Mouse (Mus musculus): ENCODE measurements around the gene Gm11595. TPM values are rescaled to one million over a fixed set of nuclear protein-coding genes. Genes with fewer than 3 reads are reported as not detected.
"Not testable (repeated sequence)": the region's sequence is repeated elsewhere in the genome, so short reads cannot be mapped to it uniquely, and the experiment has no call there.

Gm11595 gene
- not detected for total RNA-seq (2021)
- long read RNA-seq, experiment 1: 0 reads
- long read RNA-seq, experiment 2: 0 reads

DNA sequence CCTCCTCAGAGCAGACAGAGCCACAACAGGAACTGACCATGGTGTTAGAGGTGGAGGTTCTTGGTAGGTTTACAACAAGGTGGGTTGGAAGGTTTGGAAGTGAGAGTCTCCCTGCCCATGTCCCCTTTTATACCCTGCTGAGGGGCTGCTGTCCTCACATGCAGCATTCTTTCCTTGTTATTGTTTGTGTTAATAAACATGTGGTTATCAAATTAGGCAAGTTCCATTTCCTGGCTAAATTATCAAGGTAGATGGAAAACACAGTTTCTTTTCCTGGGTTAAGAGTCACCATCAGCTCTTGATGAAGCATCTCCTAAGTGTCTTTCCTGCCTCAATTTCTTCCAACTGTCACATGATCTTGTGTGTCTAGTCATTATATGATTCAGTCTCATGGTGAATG is at the start of gene Gm11595:
TSS of gene Gm11595 (minus strand) at position 101 of the 400 bp plus-strand sequence.
- DNase-seq: not testable (repeated sequence)

DNA sequence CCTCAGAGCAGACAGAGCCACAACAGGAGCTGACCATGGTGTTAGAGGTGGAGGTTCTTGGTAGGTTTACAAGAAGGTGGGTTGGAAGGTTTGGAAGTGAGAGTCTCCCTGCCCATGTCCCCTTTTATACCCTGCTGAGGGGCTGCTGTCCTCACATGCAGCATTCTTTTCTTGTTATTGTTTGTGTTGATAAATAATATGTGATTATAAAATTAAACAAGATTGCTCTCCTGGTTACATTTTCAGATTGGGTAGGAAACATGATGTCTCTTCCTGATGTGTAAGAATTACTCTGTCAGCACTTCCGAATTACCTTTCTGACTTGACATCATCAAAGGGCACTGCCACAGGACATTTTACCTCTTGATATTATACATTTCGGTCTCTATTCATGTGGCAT is 42.9 kb upstream of the Gm11595 start, which contains the start of gene Gm11564:
TSS of gene Gm11564 (minus strand) at position 101 of the 400 bp plus-strand sequence.
- not testable (repeated sequence) for DNase-seq

DNA sequence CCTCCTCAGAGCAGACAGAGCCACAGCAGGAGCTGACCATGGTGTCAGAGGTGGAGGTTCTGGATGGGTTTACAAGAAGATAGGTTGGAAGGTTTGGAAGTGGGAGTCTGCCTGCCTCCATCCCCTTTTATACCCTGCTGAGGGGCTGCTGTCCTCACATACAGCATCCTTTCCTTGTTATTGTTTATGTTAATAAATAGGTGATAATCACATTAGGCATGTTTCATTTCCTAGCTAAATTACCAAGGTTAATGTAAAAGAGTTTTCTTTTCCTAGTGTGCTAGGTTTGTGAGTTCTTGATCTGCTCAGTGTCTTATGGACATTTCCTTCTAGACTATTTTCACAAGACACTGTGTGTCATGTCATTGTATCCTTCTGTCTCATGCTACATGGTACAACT is 37.1 kb upstream of the Gm11595 start, which contains the start of gene Krtap4-13:
TSS of gene Krtap4-13 (minus strand) at position 101 of the 400 bp plus-strand sequence.
- not testable (repeated sequence) for DNase-seq

DNA sequence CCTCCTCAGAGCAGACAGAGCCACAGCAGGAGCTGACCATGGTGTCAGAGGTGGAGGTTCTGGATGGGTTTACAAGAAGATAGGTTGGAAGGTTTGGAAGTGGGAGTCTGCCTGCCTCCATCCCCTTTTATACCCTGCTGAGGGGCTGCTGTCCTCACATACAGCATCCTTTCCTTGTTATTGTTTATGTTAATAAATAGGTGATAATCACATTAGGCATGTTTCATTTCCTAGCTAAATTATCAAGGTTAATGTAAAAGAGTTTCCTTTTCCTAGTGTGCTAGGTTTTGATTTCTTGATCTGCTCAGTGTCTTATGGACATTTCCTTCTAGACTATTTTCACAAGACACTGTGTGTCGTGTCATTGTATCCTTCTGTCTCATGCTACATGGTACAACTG is 31.6 kb upstream of the Gm11595 start, which contains the start of gene Gm11554:
TSS of gene Gm11554 (minus strand) at position 101 of the 400 bp plus-strand sequence.
- not testable (repeated sequence) for DNase-seq

DNA sequence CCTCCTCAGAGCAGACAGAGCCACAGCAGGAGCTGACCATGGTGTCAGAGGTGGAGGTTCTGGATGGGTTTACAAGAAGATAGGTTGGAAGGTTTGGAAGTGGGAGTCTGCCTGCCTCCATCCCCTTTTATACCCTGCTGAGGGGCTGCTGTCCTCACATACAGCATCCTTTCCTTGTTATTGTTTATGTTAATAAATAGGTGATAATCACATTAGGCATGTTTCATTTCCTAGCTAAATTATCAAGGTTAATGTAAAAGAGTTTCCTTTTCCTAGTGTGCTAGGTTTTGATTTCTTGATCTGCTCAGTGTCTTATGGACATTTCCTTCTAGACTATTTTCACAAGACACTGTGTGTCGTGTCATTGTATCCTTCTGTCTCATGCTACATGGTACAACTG is 26.1 kb upstream of the Gm11595 start, which contains the start of gene Gm11569:
TSS of gene Gm11569 (minus strand) at position 101 of the 400 bp plus-strand sequence.
- DNase-seq: not testable (repeated sequence)

DNA sequence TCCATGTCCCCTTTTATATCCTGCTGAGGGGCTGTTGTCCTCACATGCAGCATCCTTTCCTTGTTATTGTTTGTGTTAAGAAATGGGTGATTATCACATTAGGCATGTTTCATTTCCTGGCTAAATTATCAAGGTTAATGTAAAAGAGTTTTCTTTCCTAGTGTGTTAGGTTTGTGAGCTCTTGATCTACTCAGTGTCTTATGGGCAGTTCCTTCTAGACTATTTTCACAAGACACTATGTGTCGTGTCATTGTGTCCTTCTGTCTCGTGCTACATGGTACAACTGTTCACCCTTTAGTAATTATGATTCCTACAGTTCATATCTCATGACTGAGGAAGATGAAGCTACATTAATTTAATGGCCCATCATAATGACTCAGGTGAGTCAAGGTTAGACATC is 20.7 kb upstream of the Gm11595 start, which contains the start of gene Gm11596:
TSS of gene Gm11596 (minus strand) at position 101 of the 400 bp plus-strand sequence.
- no peak for DNase-seq

DNA sequence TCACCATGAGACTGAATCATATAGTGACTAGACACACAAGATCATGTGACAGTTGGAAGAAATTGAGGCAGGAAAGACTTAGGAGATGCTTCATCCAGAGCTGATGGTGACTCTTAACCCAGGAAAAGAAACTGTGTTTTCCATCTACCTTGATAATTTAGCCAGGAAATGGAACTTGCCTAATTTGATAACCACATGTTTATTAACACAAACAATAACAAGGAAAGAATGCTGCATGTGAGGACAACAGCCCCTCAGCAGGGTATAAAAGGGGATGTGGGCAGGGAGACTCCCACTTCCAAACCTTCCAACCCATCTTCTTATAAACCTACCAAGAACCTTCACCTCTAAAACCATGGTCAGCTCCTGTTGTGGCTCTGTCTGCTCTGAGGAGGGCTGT is 12.2 kb upstream of the Gm11595 start, which contains the start of gene Krtap4-9:
TSS of gene Krtap4-9 (plus strand) at position 301 of the 400 bp plus-strand sequence.
- not testable (repeated sequence) for DNase-seq

DNA sequence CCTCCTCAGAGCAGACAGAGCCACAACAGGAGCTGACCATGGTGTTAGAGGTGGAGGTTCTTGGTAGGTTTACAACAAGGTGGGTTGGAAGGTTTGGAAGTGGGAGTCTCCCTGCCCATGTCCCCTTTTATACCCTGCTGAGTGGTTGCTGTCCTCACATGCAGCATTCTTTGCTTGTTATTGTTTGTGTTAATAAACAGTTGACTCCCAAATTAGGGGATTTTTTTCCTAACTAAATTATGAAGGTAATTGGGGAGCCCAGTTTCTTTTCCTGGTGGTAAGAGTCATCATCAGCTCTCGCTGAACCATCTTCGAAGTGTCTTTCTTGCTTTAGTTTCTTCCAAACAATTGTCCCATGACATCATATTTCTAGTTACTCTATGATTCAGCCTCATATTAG is 7.9 kb upstream of the Gm11595 start, which contains the start of gene Krtap4-8:
TSS of gene Krtap4-8 (minus strand) at position 101 of the 400 bp plus-strand sequence.
- DNase-seq: no peak

DNA sequence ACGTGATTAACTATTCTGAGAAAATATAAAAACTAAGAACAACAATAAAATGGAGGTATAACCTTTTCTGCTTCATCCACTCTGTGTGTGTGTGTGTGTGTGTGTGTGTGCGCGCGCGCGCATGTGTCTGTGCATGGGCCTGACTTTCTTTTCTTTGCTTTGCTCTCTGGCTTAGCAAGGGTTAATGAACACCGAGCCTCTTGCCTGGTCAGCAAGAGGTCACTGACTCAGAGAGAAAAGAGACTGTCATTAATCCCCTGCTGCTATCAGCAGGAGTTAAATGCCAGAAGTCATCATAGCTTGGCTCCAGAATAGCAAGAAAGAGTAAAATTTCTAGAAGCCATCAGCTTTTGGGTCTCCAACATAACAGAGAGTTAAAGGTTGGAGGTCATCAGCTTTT is 5.7 kb upstream of the Gm11595 start:
- no peak for DNase-seq

DNA sequence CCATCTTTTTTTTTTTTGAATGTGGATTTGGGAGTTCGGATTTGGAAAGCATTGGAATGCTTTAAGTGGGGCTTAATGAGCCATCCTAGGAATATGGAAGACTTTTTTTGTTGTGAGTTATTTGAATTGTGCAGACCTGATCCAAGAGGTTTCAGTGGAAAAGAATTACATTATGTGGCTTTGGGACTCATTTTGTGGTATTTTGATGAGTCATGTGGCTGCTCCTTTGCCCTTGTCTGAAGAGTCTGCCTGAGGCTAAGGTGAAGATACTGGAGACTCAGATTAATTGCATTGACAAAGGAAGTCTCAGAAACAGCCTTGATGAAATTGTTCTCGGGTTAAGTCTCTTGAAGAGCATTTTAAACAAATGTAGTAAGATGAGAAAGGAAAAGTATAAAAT is 4.3 kb downstream of the Gm11595 start:
- DNase-seq: no peak

DNA sequence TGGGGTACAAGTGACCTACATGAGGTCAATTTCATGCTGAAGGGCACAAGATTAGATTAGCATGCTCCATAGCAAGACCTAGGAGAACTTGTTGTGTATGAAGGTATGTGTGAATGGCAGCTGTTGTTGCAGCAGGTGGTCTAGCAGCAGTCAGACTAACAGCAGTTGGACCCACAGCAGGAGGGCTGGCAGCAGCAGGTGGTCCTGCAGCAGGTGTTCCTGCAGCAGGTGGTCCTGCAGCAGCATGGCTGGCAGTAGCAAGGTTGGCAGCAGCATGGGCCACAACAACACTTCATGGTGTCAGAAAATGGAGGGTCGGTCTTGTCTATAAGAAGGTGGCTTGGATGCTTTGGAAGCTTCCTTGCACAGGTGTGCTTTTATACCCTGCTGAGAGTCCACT is 13.8 kb downstream of the Gm11595 start:
- DNase-seq: no peak

DNA sequence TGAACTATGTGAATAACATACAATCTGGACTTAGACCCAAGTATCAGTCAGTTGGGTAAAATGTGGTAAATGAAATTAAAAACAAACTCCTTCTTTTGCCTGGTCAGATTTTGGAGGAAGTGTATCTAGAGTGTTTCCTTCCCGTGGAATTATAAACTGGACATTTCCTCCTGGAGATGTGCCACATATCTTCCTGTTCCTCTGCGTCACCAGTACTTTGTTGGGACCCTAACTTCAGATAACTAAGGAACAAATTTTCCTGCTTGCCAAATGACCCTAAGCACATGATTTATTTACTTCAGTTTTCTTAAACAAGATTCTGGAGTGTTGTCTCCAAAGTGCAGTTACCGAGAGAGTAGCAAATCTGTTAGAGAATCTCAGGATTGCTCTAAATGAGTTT is 28.7 kb downstream of the Gm11595 start:
- DNase-seq: no peak

DNA sequence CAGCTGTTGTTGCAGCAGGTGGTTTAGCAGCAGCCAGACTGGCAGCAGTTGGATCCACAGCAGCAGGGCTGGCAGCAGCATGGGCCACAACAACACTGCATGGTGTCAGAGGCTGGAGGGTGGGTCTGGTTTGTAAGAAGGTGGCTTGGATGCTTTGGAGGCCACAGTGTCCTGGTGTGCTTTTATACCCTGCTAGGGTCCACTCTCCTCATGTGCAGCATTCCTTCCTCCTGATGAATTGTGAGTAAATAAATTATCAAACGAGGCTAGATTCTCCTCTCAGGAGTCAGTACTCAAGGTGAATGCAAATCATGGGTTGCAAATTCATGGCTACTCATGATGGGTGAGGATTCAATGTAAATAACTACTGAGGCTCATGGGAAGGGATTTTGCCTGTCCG is 38.5 kb downstream of the Gm11595 start, which contains the start of gene Gm14180:
TSS of gene Gm14180 (minus strand) at position 101 of the 400 bp plus-strand sequence.
- DNase-seq: no peak

DNA sequence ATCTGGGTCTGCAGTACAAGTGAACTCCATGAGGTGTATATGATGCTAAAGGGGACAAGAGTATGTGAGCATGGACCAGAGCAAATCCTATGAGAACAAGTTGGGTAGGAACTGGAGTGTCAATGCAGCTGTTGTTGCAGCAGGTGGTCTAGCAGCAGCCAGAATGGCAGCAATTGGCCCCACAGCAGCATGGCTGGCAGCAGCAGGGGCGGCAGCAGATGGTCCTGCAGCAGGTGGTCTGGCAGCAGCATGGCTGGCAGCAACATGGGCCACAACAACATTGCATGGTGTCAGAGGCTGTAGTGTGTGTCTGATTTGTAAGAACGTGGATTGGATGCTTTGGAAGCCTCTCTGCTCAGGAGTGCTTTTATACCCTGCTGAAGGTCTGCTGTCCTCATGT is 48.7 kb downstream of the Gm11595 start:
- DNase-seq: no peak

Other genes starting within 250 kb of the Gm11595 start
- not detected for gene Krt40, start 229.8 kb downstream of the Gm11595 start, total RNA-seq (2021)
- gene Krtap3-3, start 222.0 kb downstream of the Gm11595 start, total RNA-seq (2021): not detected
- gene Krtap3-2, start 216.1 kb downstream of the Gm11595 start, total RNA-seq (2021): not detected
- not detected for gene Gm11939, start 213.4 kb downstream of the Gm11595 start, total RNA-seq (2021)
- gene Krtap3-1, start 206.3 kb downstream of the Gm11595 start, total RNA-seq (2021): not detected
- gene Krtap1-5, start 191.9 kb downstream of the Gm11595 start, total RNA-seq (2021): not detected
- not detected for gene Krtap1-4, start 189.3 kb downstream of the Gm11595 start, total RNA-seq (2021)
- not detected for gene Krtap1-3, start 181.6 kb downstream of the Gm11595 start, total RNA-seq (2021)
- gene Krtap9-3, start 174.8 kb downstream of the Gm11595 start, total RNA-seq (2021): not detected
- gene Gm11938, start 169.6 kb downstream of the Gm11595 start, total RNA-seq (2021): not detected
- not detected for gene Gm11937, start 162.7 kb downstream of the Gm11595 start, total RNA-seq (2021)
- not detected for gene Krtap2-4, start 158.1 kb downstream of the Gm11595 start, total RNA-seq (2021)
- not detected for gene Gm11562, start 152.5 kb downstream of the Gm11595 start, total RNA-seq (2021)
- not detected for gene Krtap4-1, start 144.7 kb downstream of the Gm11595 start, total RNA-seq (2021)
- not detected for gene Krtap4-2, start 137.8 kb downstream of the Gm11595 start, total RNA-seq (2021)
- gene Krtap4-7, start 128.8 kb downstream of the Gm11595 start, total RNA-seq (2021): not detected
- gene Gm11555, start 122.7 kb downstream of the Gm11595 start, total RNA-seq (2021): not detected
- not detected for gene Gm11563, start 114.0 kb downstream of the Gm11595 start, total RNA-seq (2021)
- gene Krtap4-6, start 107.0 kb downstream of the Gm11595 start, total RNA-seq (2021): not detected
- not detected for gene Gm14190, start 82.2 kb downstream of the Gm11595 start, total RNA-seq (2021)
- not detected for gene Gm14180, start 38.6 kb downstream of the Gm11595 start, total RNA-seq (2021)
- gene Krtap4-8, start 7.8 kb upstream of the Gm11595 start, total RNA-seq (2021): not detected
- not detected for gene Krtap4-9, start 12.3 kb upstream of the Gm11595 start, total RNA-seq (2021)
- gene Gm11596, start 20.6 kb upstream of the Gm11595 start, total RNA-seq (2021): not detected
- not detected for gene Gm11569, start 26.0 kb upstream of the Gm11595 start, total RNA-seq (2021)
- gene Gm11554, start 31.5 kb upstream of the Gm11595 start, total RNA-seq (2021): not detected
- gene Krtap4-13, start 37.0 kb upstream of the Gm11595 start, total RNA-seq (2021): not detected
- gene Gm11564, start 42.8 kb upstream of the Gm11595 start, total RNA-seq (2021): not detected
- gene 2300003K06Rik, start 65.2 kb upstream of the Gm11595 start, total RNA-seq (2021): not detected
- not detected for gene Krtap4-16, start 78.7 kb upstream of the Gm11595 start, total RNA-seq (2021)
- gene Gm11568, start 85.0 kb upstream of the Gm11595 start, total RNA-seq (2021): not detected
- not detected for gene Gm11559, start 91.6 kb upstream of the Gm11595 start, total RNA-seq (2021)
- gene Krtap9-1, start 100.5 kb upstream of the Gm11595 start, total RNA-seq (2021): not detected
- gene Gm11567, start 106.3 kb upstream of the Gm11595 start, total RNA-seq (2021): not detected
- not detected for gene Krtap31-1, start 135.0 kb upstream of the Gm11595 start, total RNA-seq (2021)
- gene Gm11565, start 141.8 kb upstream of the Gm11595 start, total RNA-seq (2021): not detected
- not detected for gene Krtap31-2, start 163.4 kb upstream of the Gm11595 start, total RNA-seq (2021)
- not detected for gene Krtap9-5, start 175.6 kb upstream of the Gm11595 start, total RNA-seq (2021)
- not detected for gene Krtap29-1, start 206.1 kb upstream of the Gm11595 start, total RNA-seq (2021)
- gene Krtap16-1, start 213.7 kb upstream of the Gm11595 start, total RNA-seq (2021): not detected
- gene Krtap17-1, start 221.1 kb upstream of the Gm11595 start, total RNA-seq (2021): not detected
- not detected for gene Krt33a, start 243.3 kb upstream of the Gm11595 start, total RNA-seq (2021)